Mouse (Mus musculus) embryo, embryonic 11 days (tissue): ENCODE data around the gene Usp3.
A peak's percentile ranks its signal among the peaks of the same experiment; 100 is the strongest.

Experiments used
- DNase-seq: peaks from one replicate; pipeline ENCODE4 v3.0.0-alpha.2; 2015

Usp3 gene

DNA sequence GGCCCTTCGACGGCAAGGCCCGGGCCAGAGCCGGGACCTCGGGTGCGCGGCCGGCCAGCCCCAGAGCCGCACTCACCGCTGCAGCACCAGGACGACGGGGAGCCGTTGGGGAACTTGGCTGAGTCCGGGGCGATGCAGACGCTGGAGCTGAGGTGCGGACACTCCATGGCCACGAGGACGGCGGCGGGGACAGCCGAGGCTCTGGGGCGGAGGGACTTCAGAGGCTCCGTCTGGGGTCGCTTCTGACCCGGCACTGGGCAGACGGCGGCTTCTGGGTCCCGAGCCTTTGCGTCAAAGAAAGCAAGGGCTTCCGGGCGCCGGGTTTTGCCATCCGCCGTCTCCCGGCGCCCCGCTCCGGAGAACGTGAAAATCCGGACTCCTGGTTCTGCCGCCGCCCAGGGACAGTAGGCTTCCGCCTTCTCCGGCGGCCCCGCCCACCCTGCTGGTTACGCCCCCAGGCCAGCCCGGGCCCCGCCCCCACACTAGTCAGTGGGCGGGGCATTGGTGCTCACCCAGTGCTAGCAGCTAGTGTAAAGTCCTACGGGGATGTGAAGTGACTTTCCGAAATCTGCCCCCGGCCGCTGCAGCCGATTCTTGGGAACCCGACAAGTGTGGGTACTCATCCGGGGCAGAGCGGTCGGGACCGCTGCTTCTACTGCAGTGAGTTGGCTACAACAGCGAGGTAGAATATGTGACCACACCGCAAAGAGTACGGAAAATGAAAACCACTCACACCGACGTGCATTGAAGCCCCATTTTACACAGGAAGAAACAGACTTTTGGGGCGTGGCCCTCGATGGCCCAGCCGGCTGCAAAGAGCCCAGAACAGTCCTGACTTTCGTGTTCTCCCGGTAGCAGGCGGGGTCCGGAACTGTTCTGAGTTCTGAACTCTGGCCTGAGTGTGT lies at the start of gene Usp3:
Gene Usp3, minus strand, starts transcription at position 435 of the 905 bp plus-strand sequence.
- peak; percentile 98 for DNase-seq

- DNase-seq, result no peak
Observed at GRCm38 (mm10) chr9:66640491-66640890, 47.5 kb upstream of the Usp3 start.

- DNase-seq, result no peak
Observed at GRCm38 (mm10) chr9:66639626-66640025, 46.7 kb upstream of the Usp3 start.

DNA sequence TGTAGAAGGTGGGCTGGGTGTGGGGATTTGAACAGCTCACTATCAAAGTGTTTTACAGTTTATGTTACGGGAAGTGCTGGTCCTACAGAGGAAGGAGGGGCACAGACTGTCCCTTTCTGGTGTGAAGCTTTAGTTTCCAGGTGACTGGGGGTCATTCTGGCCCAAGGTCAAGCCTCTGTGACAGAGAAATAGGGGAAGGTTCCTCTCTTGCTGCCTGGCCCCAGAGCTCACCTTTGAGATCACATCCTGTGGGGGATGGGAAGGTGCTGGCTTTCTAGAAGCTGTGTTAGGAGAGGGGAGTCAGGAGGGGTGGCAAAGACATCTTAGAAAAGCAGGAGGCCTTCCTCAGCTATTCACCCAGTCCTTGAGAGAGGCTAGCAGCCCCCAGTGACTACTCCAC lies 39.5 kb upstream of the Usp3 start:
- no peak for DNase-seq

GRCm38 (mm10) chr9:66630931-66631330 lies 38.0 kb upstream of the Usp3 start:
- peak; percentile 24 for DNase-seq

DNA sequence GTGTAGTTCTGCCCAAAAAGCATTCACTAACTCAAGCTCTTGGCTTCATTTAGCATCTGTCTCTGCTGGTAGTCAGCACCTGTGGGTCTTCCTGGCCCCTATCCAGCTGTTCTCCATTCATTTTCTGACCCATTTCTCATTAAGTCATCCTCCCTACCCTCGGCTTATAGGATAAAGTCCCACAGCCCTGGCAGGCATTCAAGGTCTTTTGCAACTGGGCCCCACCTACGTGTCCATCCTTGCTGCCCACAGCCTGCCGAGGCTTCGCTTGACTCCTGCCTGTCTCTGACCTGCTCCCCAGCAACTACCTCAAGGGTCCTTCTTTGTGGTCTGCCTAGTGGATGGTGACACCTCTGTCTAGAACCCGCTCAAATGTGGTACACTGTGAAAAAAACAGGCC lies 33.7 kb upstream of the Usp3 start:
- DNase-seq, result no peak

- DNase-seq, result no peak
Observed at GRCm38 (mm10) chr9:66625974-66626530, 33.1 kb upstream of the Usp3 start.

- DNase-seq, result no peak
Observed at GRCm38 (mm10) chr9:66624873-66625272, 31.9 kb upstream of the Usp3 start.

GRCm38 (mm10) chr9:66623627-66624026 lies 30.7 kb upstream of the Usp3 start:
- no peak for DNase-seq

DNA sequence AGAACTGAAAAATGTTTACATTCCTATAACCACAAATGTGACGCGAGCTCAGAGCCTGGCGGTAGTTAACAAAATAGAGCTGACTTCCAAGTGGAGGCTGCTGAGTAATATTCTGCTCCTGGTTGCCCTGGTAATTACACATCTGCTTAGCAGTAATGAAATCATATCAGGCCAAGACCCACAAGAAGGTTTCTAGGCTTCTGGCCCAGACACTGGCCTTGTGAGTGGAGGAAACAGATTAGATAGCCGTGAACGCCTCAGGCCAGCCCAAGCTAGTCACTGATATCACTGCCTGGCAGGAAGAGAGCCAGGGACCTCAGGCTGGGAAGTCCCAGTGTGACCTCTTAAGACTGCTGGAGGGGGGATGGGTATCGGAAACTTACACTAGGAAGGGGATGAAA lies 27.6 kb upstream of the Usp3 start:
- DNase-seq, result peak; percentile 72

GRCm38 (mm10) chr9:66620055-66620454 lies 27.1 kb upstream of the Usp3 start:
- no peak for DNase-seq

DNA sequence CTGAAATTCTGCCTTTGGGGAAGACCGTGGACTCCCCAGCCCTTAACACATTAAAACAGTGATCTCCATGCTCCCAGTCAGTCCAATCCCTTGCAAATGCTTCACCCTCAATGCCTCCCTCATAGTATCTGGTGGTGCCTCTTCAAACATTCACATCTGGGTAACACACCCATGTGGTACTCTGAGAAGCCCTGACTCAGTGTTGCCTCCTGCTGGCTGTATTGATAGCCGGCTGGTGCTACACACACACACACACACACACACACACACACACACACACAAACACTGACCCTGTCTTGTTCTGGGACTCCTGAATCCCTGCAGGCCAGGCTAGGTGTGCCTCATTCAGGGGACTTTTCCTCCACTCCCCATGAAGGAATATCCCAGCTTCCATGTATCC lies 24.9 kb upstream of the Usp3 start:
- no peak for DNase-seq

DNA sequence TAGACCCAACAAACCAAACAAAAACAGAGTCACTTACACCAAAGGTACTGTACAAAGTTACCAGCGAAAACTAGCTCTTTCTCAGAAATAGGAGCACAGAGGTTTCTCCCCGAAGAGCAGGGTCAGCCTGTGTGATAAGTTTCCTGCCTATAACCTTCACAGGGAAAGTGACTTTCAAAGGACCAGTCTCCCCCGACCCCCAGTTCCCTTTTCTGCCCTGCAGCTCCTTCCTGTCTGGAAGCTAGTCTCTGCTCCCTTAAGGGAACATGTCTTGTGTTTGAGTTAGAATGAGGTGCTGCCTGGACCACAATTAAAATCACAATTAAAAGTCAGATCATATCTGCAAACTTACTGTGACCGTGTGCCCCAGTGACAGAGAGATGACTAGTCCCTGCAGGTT lies 23.9 kb upstream of the Usp3 start:
- no peak for DNase-seq

DNA sequence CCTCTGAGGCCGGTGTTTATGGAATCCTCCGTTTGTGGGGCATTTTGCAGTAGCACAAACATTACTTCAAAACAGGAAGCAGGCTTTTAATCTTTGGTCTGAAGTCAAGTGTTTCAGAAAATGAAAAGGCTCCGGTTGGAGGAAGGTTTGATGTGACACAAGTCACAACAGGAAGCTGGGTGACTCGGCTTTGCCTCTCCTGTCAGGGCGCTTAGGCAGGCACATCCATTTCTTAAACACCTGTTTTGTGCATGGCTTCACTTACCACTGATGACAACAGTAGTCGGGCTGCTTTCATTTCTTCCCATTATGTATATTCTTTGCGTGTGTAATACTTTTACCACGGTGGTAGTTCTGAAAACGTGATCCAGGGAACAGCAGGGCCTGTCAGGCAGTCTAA lies 22.2 kb upstream of the Usp3 start:
- DNase-seq, result no peak

DNA sequence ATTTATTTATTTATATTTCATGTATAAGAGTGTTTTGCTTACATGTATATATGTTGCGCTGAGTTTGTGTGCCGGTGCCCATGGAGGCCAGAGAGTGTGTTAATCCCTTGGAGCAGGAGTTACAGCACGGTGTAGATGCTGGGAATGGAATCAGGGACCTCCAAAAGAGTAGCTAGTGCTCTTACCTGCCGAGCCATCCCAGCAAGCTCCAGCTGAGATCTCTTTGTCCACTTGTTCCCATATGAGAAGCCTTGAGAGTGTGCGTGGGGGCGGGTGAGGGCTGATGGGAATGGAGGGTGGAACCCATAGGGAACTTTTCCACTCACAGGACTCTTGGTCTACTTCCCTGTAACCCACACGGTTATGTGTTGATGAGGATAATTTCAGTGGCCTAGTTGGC lies 21.6 kb upstream of the Usp3 start:
- DNase-seq, result no peak

- DNase-seq, result no peak
Observed at GRCm38 (mm10) chr9:66613667-66614066, 20.7 kb upstream of the Usp3 start.

GRCm38 (mm10) chr9:66611478-66612093 lies 18.6 kb upstream of the Usp3 start:
- DNase-seq, result peak; percentile 90

DNA sequence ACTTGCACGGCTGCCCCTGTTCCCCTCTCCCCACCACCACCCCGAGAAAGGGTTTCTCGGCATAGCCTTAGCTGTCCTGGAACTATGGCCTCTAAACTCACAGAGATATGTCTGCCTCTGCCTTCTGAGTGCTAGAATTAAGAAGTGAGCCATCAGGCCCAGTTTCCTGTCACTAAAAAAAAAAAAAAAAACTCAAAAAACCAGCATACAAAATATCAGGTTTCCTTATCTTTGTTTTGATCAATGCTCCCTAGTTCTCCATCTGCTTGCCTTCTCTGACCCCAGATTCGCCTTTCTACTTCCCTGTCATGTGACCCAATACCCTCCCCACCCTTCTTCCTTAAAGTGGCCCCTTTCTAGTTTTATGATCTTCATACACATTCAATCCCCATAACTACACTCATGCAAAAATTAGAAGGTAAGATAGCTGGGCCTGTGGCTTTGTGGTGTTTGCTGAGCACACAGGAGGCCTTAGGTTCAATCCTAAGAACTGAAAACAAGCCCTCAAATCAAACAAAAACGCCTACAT lies 15.9 kb upstream of the Usp3 start:
- no peak for DNase-seq

DNA sequence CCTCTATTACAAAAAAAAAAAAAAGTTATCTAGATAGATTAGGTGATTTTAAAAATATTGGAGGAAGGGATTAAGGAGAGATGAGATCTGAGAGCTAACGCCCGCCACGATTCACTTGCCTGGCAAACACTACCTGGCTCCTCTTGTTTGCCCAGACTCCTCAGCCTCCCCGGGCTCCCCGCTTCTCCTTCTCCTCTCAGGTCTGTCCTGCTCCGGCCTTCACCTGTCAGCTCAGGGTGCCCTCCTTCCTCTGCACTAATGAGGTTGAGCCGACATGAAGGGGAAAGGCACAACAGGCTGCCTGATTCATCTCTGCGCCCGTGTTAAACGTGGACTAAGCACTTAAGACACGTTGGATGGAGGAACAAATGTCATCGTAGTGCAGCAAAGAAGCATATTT lies 13.9 kb upstream of the Usp3 start:
- no peak for DNase-seq

- no peak for DNase-seq
Observed at GRCm38 (mm10) chr9:66605876-66606750, 13.2 kb upstream of the Usp3 start.

- DNase-seq, result no peak
Observed at GRCm38 (mm10) chr9:66604349-66605206, 11.6 kb upstream of the Usp3 start.

GRCm38 (mm10) chr9:66603907-66604306 lies 11.0 kb upstream of the Usp3 start:
- DNase-seq, result no peak
